Mouse (Mus musculus) neural tube, embryonic 11.5 days (tissue): ENCODE results near the gene Mrps34. TPM values are rescaled to one million over a fixed set of nuclear protein-coding genes. Genes with fewer than 3 reads are reported as not detected.

Experiments
- ATAC-seq: fragments of 200-750 bp; cut with Nextera tagmentation; 2 replicates; pipeline ENCODE4 v1.8.0; 2017; ENCODE audit warnings: moderate number of reproducible peaks, mild to moderate bottlenecking, moderate TSS enrichment, moderate library complexity; ENCODE audit not compliant: insufficient read depth, low FRiP score, low TSS enrichment
- DNase-seq: peaks from one replicate; pipeline ENCODE4 v3.0.0-alpha.2; 2015; ENCODE audit warnings: low spot score
- H3K27ac ChIP-seq: fragments of 300-500 bp; sonication (generic); 2 replicates; pipeline ENCODE4 v1.5.1; 2014; ENCODE audit warnings: low read depth, mild to moderate bottlenecking, low read length
- H3K27me3 ChIP-seq: fragments of 300-500 bp; sonication (generic); 2 replicates; pipeline ENCODE4 v1.6.1; 2014; ENCODE audit warnings: mild to moderate bottlenecking, low read length, mixed read lengths; ENCODE audit not compliant: control insufficient read depth, insufficient read depth
- H3K36me3 ChIP-seq: fragments of 300-500 bp; sonication (generic); 2 replicates; pipeline ENCODE4 v1.6.1; 2014; ENCODE audit warnings: mild to moderate bottlenecking, low read length, moderate library complexity, mixed read lengths; ENCODE audit not compliant: control insufficient read depth, insufficient read depth
- H3K4me1 ChIP-seq: fragments of 300-500 bp; sonication (generic); 2 replicates; pipeline ENCODE4 v1.6.1; 2014; ENCODE audit warnings: low read length, mixed read lengths; ENCODE audit not compliant: control insufficient read depth, insufficient read depth
- H3K4me2 ChIP-seq: fragments of 300-500 bp; sonication (generic); 2 replicates; pipeline ENCODE4 v1.6.1; 2014; ENCODE audit warnings: low read depth, mild to moderate bottlenecking, moderate library complexity
- H3K4me3 ChIP-seq: fragments of 300-500 bp; sonication (generic); 2 replicates; pipeline ENCODE4 v1.5.1; 2014; ENCODE audit warnings: low read depth, low read length
- H3K9ac ChIP-seq: fragments of 300-500 bp; sonication (generic); 2 replicates; pipeline ENCODE4 v1.6.1; 2014; ENCODE audit warnings: mild to moderate bottlenecking, low read length
- H3K9me3 ChIP-seq: fragments of 300-500 bp; sonication (generic); 2 replicates; pipeline ENCODE4 v1.6.1; 2016; ENCODE audit warnings: low read length; ENCODE audit not compliant: control insufficient read depth
- WGBS: fragments of 180-500 bp; shearing (Covaris S2); extraction: QIAGEN DNeasy Blood & Tissue Kit; methylation state at CpG from one replicate; pipeline ENCODE4 v1.1.7; 2014; 5-methylcytosine and 5-hydroxymethylcytosine counted together
- polyA plus RNA-seq: library from polyadenylated mRNA; unstranded; fragments of >200 nt; fragmentation: Nextera tagmentation; extraction: Ambion mirVana; gene quantifications from 2 replicates; pipeline ENCODE4 v1.2.1, GENCODE M21; 2014

Mrps34 gene
- polyA plus RNA-seq, 1 experiment from 2014 or later: 75.3 TPM

- Histone ChIP-seq H3K27ac (no peak overlapping the region), H3K4me1 (no peaks in the 10 kb centered on the region; the same call in 1 of the 2 replicates), H3K9me3 (no peaks in the 10 kb centered on the region), H3K27me3 (no peaks in the 10 kb centered on the region), H3K36me3 (peaks cover 39% of the 10 kb centered on the region), H3K9ac (no peak overlapping the region), H3K4me2 (no peak overlapping the region), H3K4me3 (no peak overlapping the region)
- DNase-seq: no peak
- no peak for ATAC-seq
- WGBS: 73% methylated on average over 9 of the region's 9 CpGs
Observed at GRCm38 (mm10) chr17:24902671-24903474, 8.0 kb downstream of the Mrps34 start.

GRCm38 (mm10) chr17:24903767-24904166, 8.9 kb downstream of the Mrps34 start:
- ATAC-seq: no peak
- WGBS: 93% methylated on average over 9 of the region's 9 CpGs
- peaks cover 41% of the 10 kb centered on the region for H3K36me3 ChIP-seq

DNA sequence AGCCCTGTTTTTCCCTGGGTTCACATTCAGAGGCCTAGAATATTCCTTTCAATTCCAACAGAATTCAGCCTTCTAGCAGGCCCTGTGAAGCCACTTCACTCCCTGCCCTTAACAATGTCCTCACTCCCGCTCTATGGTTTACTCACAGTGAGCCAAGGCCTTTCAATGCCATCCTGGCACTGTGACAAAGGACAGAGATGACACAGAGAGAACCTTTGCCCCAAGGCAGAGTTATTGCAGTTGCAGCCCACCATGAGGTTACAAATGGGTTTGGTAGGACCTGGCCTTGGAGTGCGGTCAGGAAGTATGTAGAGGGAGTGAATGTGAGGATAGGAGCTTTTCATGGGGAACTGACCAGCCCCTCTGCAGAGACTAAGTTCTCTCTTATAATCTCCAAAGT, 12.7 kb downstream of the Mrps34 start:
- Histone ChIP-seq H3K27ac (no peak overlapping the region), H3K36me3 (peaks cover 23% of the 10 kb centered on the region), H3K27me3 (no peaks in the 10 kb centered on the region), H3K9ac (no peak overlapping the region), H3K9me3 (no peaks in the 10 kb centered on the region), H3K4me2 (no peak overlapping the region), H3K4me3 (no peak overlapping the region), H3K4me1 (no peaks in the 10 kb centered on the region)
- 96% methylated on average over 2 of the region's 2 CpGs for WGBS
- ATAC-seq (no peak), DNase-seq (no peak)

More at GRCm38 (mm10) chr17:24903767-24904166, 8.9 kb downstream of the Mrps34 start:
- no peak overlapping the region for H3K4me3 ChIP-seq
- no peak overlapping the region for H3K9ac ChIP-seq
- no peak overlapping the region for H3K27ac ChIP-seq
- DNase-seq: no peak
- no peaks in the 10 kb centered on the region for H3K9me3 ChIP-seq
- H3K4me1 ChIP-seq: no peaks in the 10 kb centered on the region
- no peaks in the 10 kb centered on the region for H3K27me3 ChIP-seq
- no peak overlapping the region for H3K4me2 ChIP-seq

- Histone ChIP-seq H3K36me3 (peaks cover 16% of the 10 kb centered on the region), H3K27me3 (no peaks in the 10 kb centered on the region), H3K4me3 (no peak overlapping the region), H3K9ac (no peak overlapping the region), H3K4me1 (no peaks in the 10 kb centered on the region), H3K4me2 (no peak overlapping the region), H3K9me3 (no peaks in the 10 kb centered on the region), H3K27ac (no peak overlapping the region)
- no peak for DNase-seq
- ATAC-seq: no peak
Observed at GRCm38 (mm10) chr17:24913984-24914383, 19.1 kb downstream of the Mrps34 start.

- no peaks in the 10 kb centered on the region for H3K4me1 ChIP-seq
- WGBS: 97% methylated on average over 1 of the region's 1 CpGs
- no peaks in the 10 kb centered on the region for H3K27me3 ChIP-seq
- no peak overlapping the region for H3K4me3 ChIP-seq
- no peak overlapping the region for H3K4me2 ChIP-seq
- peaks cover 26% of the 10 kb centered on the region for H3K36me3 ChIP-seq
- DNase-seq: no peak
- ATAC-seq: no peak
- H3K9me3 ChIP-seq: no peaks in the 10 kb centered on the region
- no peak overlapping the region for H3K27ac ChIP-seq
- no peak overlapping the region for H3K9ac ChIP-seq
Observed at GRCm38 (mm10) chr17:24923246-24923645, 28.3 kb downstream of the Mrps34 start.

DNA sequence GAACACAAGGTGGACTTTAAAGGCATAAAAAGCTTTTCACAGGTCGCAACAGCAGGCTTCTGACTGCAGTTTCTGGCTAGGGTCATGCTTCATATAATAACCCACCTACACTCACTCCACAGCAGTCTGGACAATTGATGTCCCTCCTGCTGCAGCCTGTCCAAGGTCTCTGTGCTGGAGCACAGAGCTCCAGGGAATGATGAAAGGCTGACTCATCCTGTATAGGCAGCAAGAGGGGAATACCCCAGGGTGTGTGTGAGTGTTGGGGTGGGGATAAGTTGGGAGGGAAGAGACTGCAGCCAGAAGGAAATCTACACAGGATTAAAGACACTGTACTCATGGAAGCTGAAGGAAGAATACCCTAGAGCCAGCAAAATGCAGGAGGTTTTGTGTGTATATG, 34.6 kb downstream of the Mrps34 start:
- DNase-seq: no peak
- no peak overlapping the region for H3K4me2 ChIP-seq
- no peaks in the 10 kb centered on the region; the same call in 1 of the 2 replicates for H3K4me1 ChIP-seq
- no peak overlapping the region for H3K27ac ChIP-seq
- no peaks in the 10 kb centered on the region for H3K9me3 ChIP-seq
- no peak overlapping the region for H3K4me3 ChIP-seq
- no peaks in the 10 kb centered on the region for H3K27me3 ChIP-seq
- ATAC-seq: no peak
- WGBS: 93% methylated on average over 1 of the region's 1 CpGs
- H3K36me3 ChIP-seq: peaks cover 9% of the 10 kb centered on the region
- no peak overlapping the region for H3K9ac ChIP-seq

DNA sequence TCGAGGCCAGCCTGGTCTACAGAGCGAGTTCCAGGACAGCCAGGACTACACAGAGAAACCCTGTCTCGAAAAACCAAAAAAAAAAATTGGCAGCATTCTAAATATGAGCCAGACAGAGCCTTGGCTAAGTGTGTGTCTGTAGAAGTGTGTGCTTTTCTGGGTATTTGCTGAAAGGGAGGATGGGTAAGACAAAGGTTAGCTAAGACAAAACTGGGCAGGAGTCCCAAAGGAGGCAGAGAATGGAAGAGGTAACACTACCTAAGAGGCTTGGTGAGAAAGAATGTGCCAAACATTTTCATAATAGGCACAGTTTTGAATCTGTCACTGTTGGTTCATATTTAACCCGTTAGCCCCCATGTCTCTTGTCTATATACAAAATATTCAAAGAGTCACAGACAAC, 37.5 kb downstream of the Mrps34 start:
- H3K27ac ChIP-seq: no peak overlapping the region
- H3K4me3 ChIP-seq: no peak overlapping the region
- H3K4me2 ChIP-seq: no peak overlapping the region
- WGBS: 95% methylated on average over 4 of the region's 4 CpGs
- no peak for ATAC-seq
- H3K36me3 ChIP-seq: no peaks in the 10 kb centered on the region
- H3K4me1 ChIP-seq: peaks cover 12% of the 10 kb centered on the region
- no peaks in the 10 kb centered on the region for H3K27me3 ChIP-seq
- H3K9ac ChIP-seq: no peak overlapping the region
- no peak for DNase-seq
- no peaks in the 10 kb centered on the region for H3K9me3 ChIP-seq

- no peak overlapping the region for H3K9ac ChIP-seq
- DNase-seq: no peak
- WGBS: 69% methylated on average over 4 of the region's 4 CpGs
- H3K27me3 ChIP-seq: no peaks in the 10 kb centered on the region
- H3K9me3 ChIP-seq: no peaks in the 10 kb centered on the region
- ATAC-seq: no peak
- no peak overlapping the region for H3K4me2 ChIP-seq
- peaks cover 12% of the 10 kb centered on the region for H3K4me1 ChIP-seq
- no peak overlapping the region for H3K4me3 ChIP-seq
- no peaks in the 10 kb centered on the region for H3K36me3 ChIP-seq
- no peak overlapping the region for H3K27ac ChIP-seq
Observed at GRCm38 (mm10) chr17:24933163-24933562, 38.2 kb downstream of the Mrps34 start.

GRCm38 (mm10) chr17:24934926-24935325, 40.0 kb downstream of the Mrps34 start:
- 91% methylated on average over 4 of the region's 4 CpGs for WGBS
- no peaks in the 10 kb centered on the region for H3K36me3 ChIP-seq
- peaks cover 12% of the 10 kb centered on the region for H3K4me1 ChIP-seq
- H3K9ac ChIP-seq: no peak overlapping the region
- peak overlapping the region; percentile 78 for H3K4me2 ChIP-seq
- no peaks in the 10 kb centered on the region for H3K9me3 ChIP-seq
- DNase-seq (no peak), ATAC-seq (no peak)
- H3K27me3 ChIP-seq: no peaks in the 10 kb centered on the region
- no peak overlapping the region for H3K4me3 ChIP-seq
- H3K27ac ChIP-seq: no peak overlapping the region
